Mouse (Mus musculus) mature B cell (primary cell): Measurements from ENCODE around the gene Ankrd13c.

Source experiments
- in situ Hi-C: fragments of 300-500 bp; cut with MboI; formaldehyde crosslinking; loops from 2 replicates; pipeline ENCODE4 v1.14.3; 2019

The Ankrd13c gene

DNA sequence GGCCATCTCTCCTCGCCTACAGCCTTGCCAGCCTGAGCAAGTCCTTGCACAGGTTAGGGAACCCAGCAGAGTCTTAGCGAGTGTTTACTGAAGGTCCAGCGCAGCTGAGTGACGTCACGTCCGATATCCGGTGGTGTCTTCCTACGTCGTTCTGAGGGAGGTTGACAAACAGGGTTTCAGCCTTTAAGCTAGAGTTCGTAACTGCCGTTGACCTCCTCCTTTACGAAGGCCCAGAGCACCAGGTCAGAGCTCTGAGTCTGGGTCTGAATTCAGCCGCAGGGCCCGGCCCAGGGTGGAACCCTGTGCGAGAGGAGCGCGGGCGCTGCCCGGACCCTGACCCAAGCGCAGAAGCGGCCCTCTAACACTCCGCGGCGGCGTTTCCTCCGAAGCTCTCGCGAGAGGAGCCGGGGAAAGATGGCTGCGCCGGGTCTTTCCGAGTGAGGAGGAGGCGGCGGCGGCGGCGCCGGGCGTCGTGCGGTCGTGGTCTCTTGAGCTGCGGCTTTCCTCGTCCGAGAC, at the start of gene Ankrd13c:
Gene Ankrd13c, plus strand, starts transcription at position 397 of the 516 bp plus-strand sequence.
- in situ Hi-C loops: loop anchor here (25.0 kb wide), 1 partner anchor 410 kb away; the partner anchor contains the start of gene Zranb2

DNA sequence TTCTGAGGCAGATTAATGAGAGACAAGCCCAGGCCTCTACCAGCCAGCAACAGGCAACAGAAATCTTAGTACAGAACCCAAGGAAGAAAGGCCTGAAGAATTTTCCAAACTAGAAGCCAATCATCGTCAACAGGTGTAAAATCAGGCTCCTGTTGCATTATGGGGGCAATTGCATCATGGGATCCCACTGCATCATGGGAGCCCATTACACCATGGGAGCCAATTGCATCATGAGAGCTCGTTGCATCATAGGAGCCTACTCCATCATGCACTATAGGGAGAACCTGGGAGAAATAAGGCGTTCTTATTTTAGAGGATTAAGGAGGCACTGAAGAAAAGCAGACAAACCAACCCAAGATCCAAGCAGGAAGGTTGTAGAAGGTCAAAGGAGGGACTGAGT, 49.4 kb upstream of the Ankrd13c start:
- in situ Hi-C loops: no loop called here

DNA sequence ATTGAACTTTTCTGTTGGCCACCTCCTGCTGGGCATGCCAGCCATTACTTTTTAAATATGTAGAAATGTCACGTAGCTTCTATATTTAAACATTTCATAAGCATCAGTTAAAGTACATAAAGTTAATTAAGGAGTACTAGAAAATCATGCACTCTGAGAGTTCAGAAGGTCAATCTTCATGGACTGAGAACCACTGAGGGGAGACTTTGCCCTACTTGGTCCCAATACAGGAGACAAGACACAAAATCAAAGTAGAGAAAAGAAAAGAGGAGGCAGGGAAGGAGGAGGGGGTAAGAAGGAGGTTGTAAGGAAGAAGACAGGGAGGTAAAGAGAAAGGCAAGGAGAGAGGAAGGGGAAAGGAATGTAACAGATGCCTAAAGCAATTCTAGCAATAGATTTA, 47.1 kb upstream of the Ankrd13c start:
- in situ Hi-C loops: no loop called here

DNA sequence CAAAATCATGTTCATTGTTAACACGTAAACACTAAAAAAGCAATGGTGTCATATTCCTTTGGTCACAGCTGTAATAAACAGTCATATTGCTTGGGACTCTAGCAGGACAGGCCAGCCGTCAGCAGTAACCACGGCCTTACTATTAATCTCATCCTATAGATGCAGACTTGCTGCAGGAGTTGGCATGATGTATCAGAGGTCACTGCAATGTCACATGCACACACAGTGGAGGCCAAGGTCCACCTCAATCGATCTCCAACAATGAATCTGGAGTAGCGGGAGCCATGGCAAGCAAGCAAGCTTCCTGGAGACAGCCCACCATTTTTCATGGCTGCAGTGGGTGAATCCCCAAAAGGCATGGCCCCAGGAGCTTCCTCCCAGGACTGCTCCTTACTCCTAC, 45.3 kb upstream of the Ankrd13c start:
- in situ Hi-C loops: no loop called here

DNA sequence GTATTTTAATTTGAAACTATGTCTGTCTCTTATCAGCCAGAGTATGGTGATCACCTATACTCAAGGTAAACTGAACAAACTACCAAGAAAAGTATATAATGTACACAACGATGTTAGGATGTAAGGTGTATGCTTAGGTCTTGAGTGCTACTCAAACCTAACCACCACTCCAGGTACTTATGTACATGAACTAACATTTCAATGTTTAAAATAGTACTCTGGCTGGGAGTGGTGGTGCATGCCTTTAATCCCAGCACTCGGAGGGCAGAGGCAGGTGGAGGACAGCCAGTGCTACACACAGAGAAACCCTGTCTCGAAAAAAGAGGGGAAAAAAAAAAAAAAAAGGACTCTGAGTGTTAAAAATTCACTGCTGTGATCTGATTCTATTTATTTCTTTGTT, 38.9 kb upstream of the Ankrd13c start:
- in situ Hi-C loops: no loop called here

DNA sequence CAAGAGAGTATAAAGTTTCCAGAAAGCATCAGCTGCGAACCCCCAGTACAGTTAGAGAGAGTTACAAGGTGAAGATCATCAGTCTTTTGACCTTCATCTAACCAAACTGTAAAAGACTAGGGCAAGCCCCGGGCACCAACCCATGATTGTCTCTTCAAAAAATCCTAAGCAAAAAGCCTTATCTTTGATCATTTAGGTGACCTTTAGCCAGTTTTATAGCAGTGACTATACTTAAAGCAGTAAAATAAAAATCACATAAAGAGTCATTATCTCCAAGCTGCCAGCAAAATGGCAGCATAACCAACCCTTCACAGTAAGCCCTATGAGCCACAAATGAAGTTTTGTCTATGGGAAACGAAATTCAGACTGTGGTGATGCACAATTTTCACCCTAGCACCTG, 36.8 kb upstream of the Ankrd13c start:
- in situ Hi-C loops: no loop called here

DNA sequence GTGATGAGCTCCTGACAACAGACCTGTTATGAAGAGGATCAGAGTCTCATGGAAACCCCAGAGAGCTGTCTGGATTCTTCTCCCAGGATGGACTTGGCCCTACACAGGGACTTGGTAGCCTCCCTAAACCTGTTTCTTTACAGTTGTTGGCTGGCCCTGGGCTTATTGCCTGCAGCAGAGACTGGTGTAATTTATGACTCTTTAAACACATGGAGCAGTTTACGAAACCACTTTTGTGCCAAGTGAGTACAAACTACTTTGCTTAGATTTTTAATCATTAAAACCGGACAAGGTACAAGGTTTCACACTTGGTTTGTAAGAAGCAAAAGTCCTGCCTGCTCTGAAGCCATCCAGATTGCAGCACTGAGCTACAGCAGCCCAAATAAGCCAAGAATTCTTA, 34.9 kb upstream of the Ankrd13c start:
- in situ Hi-C loops: no loop called here

DNA sequence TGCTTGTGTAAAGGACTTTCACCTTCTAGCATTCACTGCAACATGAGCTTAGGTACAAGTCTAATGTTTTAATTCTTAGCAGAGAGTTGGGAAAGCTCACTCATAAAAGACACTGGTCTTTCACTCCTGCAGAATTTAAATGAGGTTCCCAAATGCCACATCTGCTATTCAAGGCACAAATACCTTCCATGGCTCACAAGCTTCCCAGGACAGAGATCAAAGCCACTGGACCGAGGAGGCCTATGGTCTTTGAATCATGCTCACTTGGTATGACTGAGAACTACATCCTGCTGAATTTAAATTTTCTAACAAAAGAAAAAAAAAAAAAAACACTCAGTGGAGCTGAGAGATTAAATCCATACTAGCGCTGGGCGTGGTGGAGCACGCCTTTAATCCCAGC, 30.7 kb upstream of the Ankrd13c start:
- in situ Hi-C loops: no loop called here

DNA sequence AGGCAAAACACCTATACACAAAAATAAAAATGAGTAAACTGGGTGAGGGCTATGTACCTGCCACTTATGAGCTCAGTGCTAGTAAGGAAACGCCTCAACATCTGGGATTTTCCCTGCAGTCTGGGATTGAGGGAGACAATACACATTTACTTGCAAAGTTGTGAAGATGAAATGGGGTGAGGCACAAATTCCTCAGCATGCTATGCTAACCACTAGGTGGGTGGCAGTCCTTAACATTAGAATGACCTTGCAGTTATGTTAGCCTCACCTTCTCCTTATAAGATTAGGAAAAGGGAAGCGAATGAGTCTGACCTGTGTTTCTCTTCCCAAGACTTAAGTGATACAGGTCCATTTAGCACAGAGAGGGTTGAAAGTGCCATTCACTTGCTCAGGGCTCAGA, 25.7 kb upstream of the Ankrd13c start:
- in situ Hi-C loops: no loop called here

DNA sequence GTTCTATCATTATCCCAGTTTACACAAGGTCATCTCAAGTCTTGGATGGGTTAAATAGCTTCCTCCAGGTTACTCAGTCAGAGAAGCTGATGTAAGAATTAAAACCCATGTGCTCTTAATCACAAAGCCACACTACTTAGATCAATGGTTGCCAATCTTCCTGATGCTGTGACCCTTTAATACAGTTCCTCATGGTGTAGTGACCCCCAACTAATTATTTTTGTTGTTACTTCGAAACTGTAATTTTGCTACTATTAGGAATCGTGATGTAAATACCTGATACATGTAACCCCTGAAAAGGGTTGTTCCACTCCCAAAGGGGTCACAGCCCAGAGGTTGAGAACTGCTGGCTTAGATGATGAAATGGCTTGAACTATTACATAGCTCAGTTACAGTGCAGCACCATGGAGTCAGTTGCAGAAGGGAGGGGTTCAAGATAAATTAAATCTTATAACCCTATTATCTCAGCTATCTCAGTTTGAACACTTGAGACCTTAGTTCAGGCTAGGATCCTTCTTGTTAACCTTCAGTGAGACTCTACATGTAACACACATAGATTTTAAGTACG, 23.7 kb upstream of the Ankrd13c start:
- in situ Hi-C loops: no loop called here

DNA sequence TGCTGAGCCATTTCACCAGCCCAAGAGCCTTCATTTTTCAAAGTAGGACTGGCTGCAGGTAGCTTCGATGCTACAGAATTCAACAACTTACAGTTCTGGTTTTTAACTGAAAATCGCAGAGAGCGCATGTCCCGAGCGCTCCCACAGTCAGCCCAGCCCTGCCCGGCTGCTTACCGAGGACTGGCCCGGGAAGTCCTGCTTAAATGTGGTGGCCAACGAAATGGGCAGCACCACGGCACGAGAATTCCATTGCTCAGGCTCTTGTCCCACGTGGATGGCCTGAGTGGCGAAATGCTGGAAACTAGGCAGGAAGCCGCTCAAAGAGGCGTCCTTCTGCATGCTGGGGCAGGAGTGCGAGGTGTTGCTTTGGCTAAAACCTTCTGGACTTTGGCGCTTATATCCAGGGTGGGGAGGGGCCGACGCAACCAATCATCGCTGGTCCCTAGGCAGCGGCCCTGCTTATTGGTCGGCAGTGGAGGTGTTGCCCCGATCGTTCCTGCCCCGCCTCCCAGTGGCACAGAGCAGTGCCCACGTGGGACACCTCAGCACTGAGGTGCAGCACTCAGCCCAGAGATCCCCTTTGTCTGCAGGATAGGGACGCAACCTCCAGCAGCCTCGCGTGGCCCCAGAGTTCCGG, 22.2 kb upstream of the Ankrd13c start, which contains the start of gene Cth:
Gene Cth, minus strand, starts transcription at position 386 of the 637 bp plus-strand sequence.
- in situ Hi-C loops: loop anchor here (25.0 kb wide), 1 partner anchor 388 kb away; the partner anchor contains the start of gene Zranb2

DNA sequence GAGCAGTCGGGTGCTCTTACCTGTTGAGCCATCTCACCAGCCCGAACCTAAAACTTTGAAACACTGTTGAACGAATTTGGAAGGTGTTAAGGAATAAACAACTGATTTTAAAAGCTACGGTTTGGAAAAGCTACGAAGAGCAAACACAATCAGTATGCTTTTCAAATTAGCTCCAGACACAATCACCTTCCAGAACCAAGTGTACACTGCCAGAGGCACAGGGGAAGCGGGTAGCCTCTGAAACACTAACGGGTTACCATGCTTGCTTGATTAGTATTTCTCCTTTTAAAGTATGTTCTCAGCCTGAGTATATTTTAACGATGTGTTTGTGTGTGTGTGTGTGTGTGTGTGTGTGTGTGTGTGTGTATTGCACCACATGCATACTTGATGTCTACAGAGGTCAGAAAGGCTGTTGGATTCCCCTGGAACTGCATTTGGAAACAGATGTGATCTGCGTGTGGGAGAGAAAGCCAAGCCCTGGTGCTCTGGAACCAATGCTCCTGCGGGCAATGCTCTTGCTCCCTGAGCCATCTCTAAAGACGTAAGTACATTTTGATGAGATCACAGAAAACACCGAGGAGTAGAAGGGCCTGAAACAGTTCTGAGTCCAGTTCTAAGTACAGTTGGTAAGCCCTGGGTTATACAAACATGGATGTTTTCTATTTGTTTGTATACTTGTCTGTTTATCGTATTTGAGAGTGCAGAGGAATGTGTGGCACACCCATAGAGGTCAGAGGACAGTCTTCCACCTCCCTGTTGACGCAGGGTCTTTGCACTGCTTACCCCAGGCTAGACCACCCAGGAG, 21.1 kb upstream of the Ankrd13c start:
- in situ Hi-C loops: loop anchor here (25.0 kb wide), 1 partner anchor 389 kb away; the partner anchor contains the start of gene Zranb2

DNA sequence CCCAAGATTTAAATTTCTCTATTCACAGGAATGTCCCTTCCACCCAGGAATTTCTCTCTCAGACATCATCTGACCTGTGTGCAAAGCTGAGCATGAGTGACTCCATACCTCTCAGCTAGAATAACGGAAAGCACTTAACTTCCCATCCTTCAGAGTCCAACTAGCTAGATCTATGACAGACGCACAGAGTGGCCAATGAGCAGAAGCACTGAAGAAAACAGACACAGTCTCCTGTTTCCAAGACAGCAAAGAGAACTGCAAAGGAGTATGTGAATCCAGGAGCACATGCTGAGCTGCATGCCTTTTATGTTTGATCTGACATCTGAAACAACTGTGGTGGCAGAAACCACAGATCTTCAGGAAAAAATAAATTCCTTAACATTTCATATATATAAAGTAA, 20.3 kb upstream of the Ankrd13c start:
- in situ Hi-C loops: loop anchor here (25.0 kb wide), 1 partner anchor 389 kb away; the partner anchor contains the start of gene Zranb2

DNA sequence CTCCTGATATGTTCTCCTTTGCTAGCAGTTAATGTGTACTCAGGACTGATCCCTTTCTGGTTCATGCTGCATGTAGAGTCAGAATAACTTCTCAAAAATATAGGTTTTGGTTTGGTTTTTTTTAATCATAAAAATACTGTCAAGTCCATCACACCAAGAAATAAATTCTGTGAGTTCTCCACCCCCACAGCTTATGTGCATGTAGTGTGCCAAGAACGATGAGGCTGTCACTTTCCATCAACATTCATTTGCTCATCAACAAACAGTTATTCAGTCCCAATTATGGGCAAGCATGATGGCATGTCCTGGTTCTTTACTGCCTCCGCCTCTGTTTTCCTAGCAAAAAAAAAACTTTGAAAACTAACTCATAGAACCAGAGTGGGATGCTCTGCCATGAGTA, 18.3 kb upstream of the Ankrd13c start:
- in situ Hi-C loops: loop anchor here (25.0 kb wide), 1 partner anchor 391 kb away; the partner anchor contains the start of gene Zranb2

DNA sequence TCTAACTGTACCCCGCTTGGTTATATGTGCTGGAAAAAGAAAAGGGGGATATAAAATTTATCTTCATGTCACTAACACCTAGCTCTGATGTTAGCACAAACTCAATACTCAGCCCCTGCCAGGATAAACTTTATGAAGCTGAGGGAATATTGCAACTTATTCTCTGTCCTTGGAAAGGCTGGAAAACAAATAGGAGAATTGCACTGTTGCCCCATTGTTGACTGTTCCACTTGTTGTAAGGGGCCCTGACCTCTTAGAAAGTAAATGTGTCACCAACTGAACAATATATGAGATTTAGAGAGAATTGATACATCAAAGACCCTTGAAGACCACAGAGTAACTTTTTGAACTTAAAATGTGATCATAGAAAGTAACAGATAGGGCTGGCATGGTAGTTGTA, 17.6 kb upstream of the Ankrd13c start:
- in situ Hi-C loops: loop anchor here (25.0 kb wide), 1 partner anchor 392 kb away; the partner anchor contains the start of gene Zranb2

DNA sequence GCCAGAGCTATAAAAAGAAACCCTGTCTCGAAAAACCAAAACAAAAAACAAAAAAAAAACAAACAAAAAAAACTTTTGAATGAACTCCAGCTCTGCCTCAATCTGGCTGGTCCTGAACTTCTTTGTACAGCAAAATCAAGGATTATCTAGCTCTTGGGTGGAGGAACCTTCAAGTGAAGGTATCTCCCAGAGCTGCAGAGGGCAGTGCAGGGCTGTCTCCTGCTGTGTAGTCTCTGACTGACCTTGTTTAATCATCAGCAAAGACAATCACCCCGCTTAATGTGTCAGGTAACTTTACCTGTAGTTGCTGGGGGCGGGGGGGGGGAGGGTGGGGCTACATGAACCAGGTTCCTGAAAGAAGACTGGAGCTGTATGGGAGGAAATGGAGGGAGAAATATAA, 15.4 kb upstream of the Ankrd13c start:
- in situ Hi-C loops: loop anchor here (25.0 kb wide), 1 partner anchor 394 kb away; the partner anchor contains the start of gene Zranb2

DNA sequence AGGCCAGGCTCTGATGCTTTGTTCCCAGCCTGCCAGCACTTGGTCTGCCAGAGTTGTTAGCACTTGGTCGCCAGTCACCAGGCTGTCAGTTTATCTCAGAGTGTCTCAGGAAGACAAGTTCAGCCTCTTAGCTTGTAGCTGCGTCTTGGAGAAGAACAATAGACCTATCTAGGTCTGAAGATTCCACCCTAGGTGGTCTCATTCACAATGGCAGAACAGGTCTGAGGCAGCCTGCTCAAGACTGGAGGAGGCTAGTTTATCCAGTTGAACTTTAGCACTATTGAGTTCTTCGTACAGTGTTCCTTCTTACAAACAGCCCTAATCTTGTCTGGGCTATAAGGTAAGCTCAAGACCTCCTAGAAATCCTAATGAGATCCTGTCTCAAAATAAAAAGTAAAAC, 15.0 kb upstream of the Ankrd13c start:
- in situ Hi-C loops: loop anchor here (25.0 kb wide), 1 partner anchor 395 kb away; the partner anchor contains the start of gene Zranb2

DNA sequence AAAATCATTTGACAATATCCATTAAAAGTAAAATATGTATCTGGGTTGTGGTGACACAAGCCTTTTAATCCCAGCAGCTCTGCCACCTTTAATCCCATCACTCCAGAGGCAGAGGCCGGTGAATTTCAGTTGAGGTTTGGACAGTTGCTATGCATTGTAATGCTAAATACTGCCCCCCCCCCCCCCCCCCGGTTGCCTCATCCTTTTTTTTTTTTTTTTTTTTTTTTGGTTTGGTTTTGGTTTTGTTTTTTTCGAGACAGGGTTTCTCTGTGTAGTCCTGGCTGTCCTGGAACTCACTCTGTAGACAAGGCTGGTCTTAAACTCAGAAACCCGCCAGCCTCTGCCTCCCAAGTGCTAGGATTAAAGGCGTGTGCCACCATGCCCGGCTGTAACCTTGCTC, 13.8 kb upstream of the Ankrd13c start:
- in situ Hi-C loops: loop anchor here (25.0 kb wide), 1 partner anchor 396 kb away; the partner anchor contains the start of gene Zranb2

DNA sequence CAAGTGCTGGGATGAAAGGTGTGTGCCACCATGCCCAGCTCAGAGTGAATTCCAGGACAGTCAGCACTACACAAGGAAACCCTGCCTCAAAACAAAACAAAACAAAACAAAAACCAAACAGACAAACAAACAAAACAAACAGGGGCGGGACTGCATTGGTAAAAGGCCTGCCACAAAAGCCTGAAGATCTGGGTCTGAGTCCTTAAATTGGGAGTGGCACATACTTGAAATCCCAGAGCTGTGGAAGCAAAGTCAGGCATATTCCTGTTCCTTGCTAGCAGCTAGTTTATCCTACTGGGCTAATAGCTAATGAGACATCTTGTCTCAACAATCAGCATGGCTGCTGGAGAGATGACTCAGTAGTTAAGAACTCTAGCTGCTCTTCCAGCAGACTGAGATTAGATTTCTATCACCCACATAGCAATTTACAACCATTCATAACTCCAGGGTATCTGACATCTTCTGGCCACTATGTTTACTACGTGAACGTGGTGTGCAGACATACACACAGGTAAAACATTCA, 12.7 kb upstream of the Ankrd13c start:
- in situ Hi-C loops: loop anchor here (25.0 kb wide), 1 partner anchor 397 kb away; the partner anchor contains the start of gene Zranb2

DNA sequence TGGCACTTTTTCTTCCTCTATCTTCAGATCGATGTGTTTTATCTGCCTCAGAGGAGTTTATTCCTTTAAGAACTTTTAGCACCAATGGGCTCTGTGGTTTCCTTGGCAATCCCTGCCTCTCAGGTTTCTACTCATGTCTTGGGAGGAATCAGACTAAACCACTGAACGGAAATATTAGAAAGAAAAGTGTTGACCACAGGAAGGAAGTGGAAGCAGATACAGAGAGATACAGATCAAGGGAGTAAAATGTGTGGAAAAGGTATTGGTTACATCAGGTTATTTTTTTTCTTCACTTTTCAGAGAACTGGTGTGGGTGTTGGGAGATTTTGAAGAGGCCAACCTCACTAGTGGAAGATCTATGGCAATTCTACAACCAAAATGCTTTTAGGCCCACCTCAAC, 8.5 kb upstream of the Ankrd13c start:
- in situ Hi-C loops: loop anchor here (25.0 kb wide), 1 partner anchor 401 kb away; the partner anchor contains the start of gene Zranb2
